Mouse (Mus musculus) testis, adult 10 weeks (tissue): ENCODE results near the gene Commd9. TPM values are rescaled to one million over a fixed set of nuclear protein-coding genes. Genes with fewer than 3 reads are reported as not detected.

Experiments used
- polyA plus RNA-seq: library from polyadenylated mRNA; stranded (reverse); fragments of 350-450 nt; fragmentation: Illumina TruSeq; extraction: RNeasy Lipid Tissue Mini Kit (QIAGEN cat#74804); gene quantifications from one replicate; pipeline ENCODE4 v1.2.3, GENCODE M21; 2014; ENCODE audit warnings: low read depth, low replicate concordance

Commd9 gene
- polyA plus RNA-seq = 0.90 TPM

DNA sequence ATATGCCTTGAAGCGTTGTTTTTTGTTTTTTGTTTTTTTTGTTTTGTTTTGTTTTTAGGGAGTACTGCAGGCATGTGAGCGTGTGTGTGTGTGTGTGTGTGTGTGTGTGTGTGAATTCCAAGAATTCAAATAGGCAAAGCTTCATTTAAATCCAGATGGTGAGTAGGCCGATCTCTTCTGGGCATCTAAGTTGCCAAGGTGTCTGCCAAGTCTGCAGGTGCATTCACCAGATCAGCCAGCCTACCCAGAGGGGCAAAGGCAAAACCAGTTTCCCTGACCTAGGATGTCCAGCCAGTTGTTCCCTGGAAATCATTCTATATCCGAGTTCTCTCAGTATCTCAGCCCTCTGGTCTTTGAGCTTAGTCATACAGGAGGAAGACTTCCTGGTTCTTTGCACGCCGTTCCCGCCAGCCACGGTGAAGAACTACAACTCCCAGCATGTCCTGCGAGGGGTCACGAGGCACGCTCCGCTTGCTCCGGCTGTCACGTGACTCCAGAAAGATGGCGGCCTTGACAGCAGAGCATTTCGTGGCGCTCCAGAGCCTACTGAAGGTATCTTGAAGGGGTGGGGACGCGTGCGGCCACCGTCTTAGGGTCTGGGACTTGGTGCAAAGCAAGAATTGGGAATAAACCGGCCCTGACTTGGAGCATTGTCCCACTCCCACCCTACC is at the start of gene Commd9:
TSS of gene Commd9 (plus strand) at position 480 of the 671 bp plus-strand sequence.

DNA sequence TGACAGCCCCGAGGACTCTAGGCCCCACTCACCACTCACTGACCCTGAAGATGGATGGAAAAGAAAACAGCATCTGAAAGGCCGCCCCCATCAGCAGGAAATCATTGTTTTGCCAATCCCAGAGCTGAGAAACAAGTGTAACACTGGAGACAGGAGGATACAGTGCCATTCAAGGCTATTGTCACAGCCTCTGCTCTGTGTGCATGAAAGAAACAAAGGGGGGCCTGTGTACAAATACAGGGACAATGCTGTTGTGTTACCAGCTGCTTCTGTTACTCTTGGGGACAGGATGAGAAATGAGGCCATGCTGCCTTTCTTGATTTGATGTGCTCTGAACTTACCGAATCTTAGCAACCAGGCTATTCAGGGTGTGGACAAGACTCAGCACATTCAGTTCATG is 3.0 kb upstream of the Commd9 start, which contains the start of gene Prr5l:
TSS of gene Prr5l (minus strand) at position 30 of the 400 bp plus-strand sequence.

Other genes with a start within 250 kb of the Commd9 start
- gene Rag1, start 236.7 kb upstream of the Commd9 start, polyA plus RNA-seq = 0.43 TPM
- 525 TPM for gene B230118H07Rik, start 236.7 kb upstream of the Commd9 start, polyA plus RNA-seq
- 4.2 TPM for gene Traf6, start 207.8 kb upstream of the Commd9 start, polyA plus RNA-seq
- 0.70 TPM for gene Prr5l, start 3.2 kb upstream of the Commd9 start, polyA plus RNA-seq